Mouse (Mus musculus): Measurements from ENCODE around the gene Casq1. TPM values are rescaled to one million over a fixed set of nuclear protein-coding genes. Genes with fewer than 3 reads are reported as not detected.
"Not testable (repeated sequence)": the region's sequence is repeated elsewhere in the genome, so short reads cannot be mapped to it uniquely, and the experiment has no call there.

The Casq1 gene
- polyA plus RNA-seq (2015; fragmentation: Nextera tagmentation; extraction: Ambion mirVana): 18.0 and 55.9 TPM in 2 replicates

DNA sequence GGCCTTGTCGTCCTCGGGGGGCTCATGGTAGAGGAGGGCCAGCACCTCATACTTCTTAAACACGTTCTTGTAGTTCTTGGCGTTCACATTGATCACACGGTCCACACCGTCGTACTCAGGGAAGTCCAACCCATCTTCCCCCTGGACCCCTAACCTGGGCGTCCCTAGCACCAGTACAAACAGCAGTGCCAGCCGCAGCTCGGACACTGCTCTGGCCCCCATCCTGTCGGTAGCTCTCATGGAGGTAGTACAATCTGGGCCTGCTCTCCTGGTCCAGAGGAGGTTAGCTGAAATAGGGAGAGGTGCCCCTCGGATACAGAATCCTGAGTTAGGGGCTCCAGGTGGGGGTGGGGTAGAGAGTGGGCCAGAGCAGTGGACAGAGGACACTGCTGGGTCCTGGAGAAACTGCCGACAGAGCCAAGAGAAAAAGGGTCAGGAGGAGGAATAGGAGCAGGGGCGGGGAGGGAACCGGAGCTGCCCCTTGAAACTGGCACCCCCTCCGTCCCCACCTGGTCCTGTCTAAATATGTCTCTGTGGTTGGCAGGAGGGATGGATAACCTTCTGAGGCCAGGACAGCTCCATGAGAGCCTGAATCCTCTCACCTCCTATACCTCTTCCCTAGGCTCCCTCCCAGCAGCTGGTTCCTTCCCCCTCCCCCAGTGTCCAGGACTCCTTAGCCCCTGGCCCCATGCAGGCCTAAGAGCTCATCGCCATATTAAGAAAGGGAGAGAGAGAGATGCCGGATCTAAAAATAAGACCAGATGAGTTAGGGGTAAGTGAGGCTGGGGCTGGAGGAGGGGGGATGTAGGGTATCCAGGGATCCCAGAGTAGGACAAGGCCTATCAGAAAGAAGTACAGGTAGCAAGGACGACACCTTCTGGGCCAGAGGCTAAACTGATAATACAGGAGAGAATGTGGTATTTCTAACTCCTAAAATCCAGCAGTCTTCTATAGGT lies at the start of gene Casq1:
Gene Casq1 (minus strand): TSS at position 418 of the 956 bp plus-strand sequence.
- H3K4me1 ChIP-seq: peaks cover 54% of the 10 kb centered on the region
- ATAC-seq (ENCODE audit: insufficient number of reproducible peaks, low FRiP score, low TSS enrichment, low read depth): 0 out of 2 replicates have a peak, but pooled peaks have one; percentile 4
- H3K4me2 ChIP-seq: no peak within 1 kb of the TSS
- no peak within 1 kb of the TSS for H3K9ac ChIP-seq
- H3K27me3 ChIP-seq: no peaks in the 10 kb centered on the region
- H3K4me3 ChIP-seq: no peak within 1 kb of the TSS
- WGBS: 72% methylated on average over 19 of the region's 19 CpGs
- H3K9me3 ChIP-seq: no peaks in the 10 kb centered on the region
- H3K36me3 ChIP-seq: no peaks in the 10 kb centered on the region
- H3K27ac ChIP-seq: peak within 1 kb of the TSS; percentile 87

DNA sequence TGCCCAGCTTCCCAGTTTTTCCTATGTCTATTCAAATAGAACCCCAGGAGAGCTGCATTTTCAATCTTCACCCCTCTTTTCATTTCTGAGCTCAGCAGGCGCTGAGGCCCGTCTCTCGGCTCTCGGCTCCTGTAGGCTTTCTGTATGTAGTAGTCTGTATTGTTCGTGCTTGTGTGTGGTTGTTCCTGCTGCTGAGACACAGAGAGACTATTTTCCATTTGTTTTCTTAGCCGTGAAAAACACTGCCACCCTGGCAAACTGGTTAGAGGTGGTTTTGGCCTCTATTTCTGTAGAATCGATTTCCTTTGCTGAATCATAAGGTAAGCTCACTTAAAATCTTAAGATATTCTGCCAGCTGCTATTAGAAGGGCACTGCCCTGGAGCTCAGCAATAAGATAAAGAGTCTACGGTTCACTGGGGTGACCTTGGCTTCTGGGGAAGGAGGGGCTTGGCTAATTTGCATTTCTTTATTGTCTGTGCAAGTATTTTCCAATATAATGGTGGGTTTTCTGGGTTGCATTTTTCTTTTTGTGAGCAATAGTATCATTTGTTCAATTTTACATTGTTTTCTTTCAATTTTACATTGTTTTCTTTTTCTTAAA lies 41.9 kb upstream of the Casq1 start, which contains the start of gene Igsf8:
Gene Igsf8 (plus strand): TSS at position 165 of the 602 bp plus-strand sequence.
- Histone ChIP-seq H3K4me3 (no peak within 1 kb of the TSS), H3K36me3 (no peaks in the 10 kb centered on the region), H3K4me1 (no peaks in the 10 kb centered on the region), H3K27me3 (no peaks in the 10 kb centered on the region), H3K9me3 (no peaks in the 10 kb centered on the region), H3K27ac (no peak within 1 kb of the TSS), H3K9ac (no peak within 1 kb of the TSS), H3K4me2 (no peak within 1 kb of the TSS)
- WGBS: 64% methylated on average over 8 of the region's 8 CpGs
- ATAC-seq (ENCODE audit: insufficient number of reproducible peaks, low FRiP score, low TSS enrichment, low read depth): no peak

DNA sequence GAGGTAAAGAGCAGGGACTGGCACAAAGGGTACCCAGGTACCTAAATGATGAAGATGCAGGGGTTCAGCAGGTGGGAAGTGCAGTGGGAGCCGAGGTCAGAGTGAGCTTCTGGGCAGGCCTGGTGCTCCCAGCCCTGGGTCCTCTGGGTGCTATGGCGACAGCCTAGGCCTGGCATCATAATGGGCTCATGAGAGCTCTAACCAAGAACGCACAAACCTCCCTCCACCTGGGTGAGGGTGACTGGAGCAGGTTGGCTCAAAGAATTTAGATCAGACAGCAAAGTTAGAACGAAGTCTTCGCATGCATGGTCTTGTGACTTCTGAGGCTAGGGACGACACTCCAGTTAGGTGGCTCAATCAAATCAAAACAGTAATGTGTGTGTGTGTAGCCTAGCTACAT lies 38.6 kb upstream of the Casq1 start, which contains the start of gene Atp1a4:
Gene Atp1a4 (minus strand): TSS at position 101 of the 400 bp plus-strand sequence.
- no peaks in the 10 kb centered on the region for H3K36me3 ChIP-seq
- WGBS: 81% methylated on average over 6 of the region's 6 CpGs
- ATAC-seq (ENCODE audit: insufficient number of reproducible peaks, low FRiP score, low TSS enrichment, low read depth): no peak

DNA sequence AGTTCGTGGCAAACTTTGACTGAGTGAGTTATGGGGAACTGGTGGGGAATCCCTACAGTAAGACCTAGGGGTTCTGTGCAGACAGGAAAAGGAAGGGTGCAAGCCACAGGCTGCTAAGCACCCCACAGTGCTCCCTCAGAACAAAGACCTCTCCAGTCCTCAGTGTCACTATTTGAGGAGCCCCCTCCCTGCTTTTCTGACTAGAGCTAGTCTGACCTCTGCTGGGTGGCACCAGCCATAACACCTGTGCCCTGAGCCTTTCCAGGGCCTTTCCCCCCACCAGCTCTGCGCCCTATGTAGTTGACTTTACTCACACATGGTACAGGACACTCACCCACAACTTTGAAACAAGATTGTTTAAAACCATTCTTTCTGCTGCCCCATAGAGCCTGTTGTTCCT lies 28.0 kb upstream of the Casq1 start:
- no peaks in the 10 kb centered on the region for H3K36me3 ChIP-seq
- 35% methylated on average over 2 of the region's 2 CpGs for WGBS
- no peak overlapping the region for H3K27ac ChIP-seq
- no peak for ATAC-seq (ENCODE audit: insufficient number of reproducible peaks, low FRiP score, low TSS enrichment, low read depth)
- H3K4me3 ChIP-seq: no peak overlapping the region
- H3K9me3 ChIP-seq: no peaks in the 10 kb centered on the region
- no peak overlapping the region for H3K9ac ChIP-seq
- peaks cover 16% of the 10 kb centered on the region; the same call in 1 of the 2 replicates for H3K27me3 ChIP-seq
- H3K4me1 ChIP-seq: peaks cover 9% of the 10 kb centered on the region
- H3K4me2 ChIP-seq: no peak overlapping the region

More for the DNA sequence above, 38.6 kb upstream of the Casq1 start, which contains the start of gene Atp1a4:
- H3K4me3 ChIP-seq: no peak within 1 kb of the TSS
- H3K27ac ChIP-seq: no peak within 1 kb of the TSS
- H3K27me3 ChIP-seq: no peaks in the 10 kb centered on the region
- no peaks in the 10 kb centered on the region for H3K9me3 ChIP-seq
- no peak within 1 kb of the TSS for H3K4me2 ChIP-seq
- no peak within 1 kb of the TSS for H3K9ac ChIP-seq
- no peaks in the 10 kb centered on the region for H3K4me1 ChIP-seq

DNA sequence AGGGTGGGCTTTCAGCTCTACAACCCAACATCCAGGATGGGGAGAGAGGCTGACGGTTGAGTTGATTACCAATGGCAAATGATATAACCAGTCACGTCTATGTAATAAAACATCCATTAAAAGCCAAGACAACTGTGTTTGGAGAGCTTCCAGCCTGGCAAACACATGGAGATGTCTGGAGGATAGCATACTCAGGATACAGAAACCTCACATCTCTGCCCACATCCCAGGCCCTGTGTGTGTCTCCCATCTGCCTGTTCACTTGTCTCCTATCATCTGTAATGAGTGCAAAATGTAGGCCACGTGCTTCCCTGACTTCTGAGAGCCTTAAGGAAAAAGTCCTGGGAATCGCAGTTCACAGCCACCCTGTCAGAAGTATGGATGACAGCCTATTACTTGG lies 27.5 kb upstream of the Casq1 start:
- no peaks in the 10 kb centered on the region for H3K9me3 ChIP-seq
- no peak overlapping the region for H3K9ac ChIP-seq
- peaks cover 9% of the 10 kb centered on the region for H3K4me1 ChIP-seq
- H3K4me3 ChIP-seq: no peak overlapping the region
- H3K27ac ChIP-seq: no peak overlapping the region
- H3K36me3 ChIP-seq: no peaks in the 10 kb centered on the region
- H3K4me2 ChIP-seq: no peak overlapping the region
- H3K27me3 ChIP-seq: peaks cover 16% of the 10 kb centered on the region; the same call in 1 of the 2 replicates
- no peak for ATAC-seq (ENCODE audit: insufficient number of reproducible peaks, low FRiP score, low TSS enrichment, low read depth)
- WGBS: 58% methylated on average over 4 of the region's 4 CpGs

DNA sequence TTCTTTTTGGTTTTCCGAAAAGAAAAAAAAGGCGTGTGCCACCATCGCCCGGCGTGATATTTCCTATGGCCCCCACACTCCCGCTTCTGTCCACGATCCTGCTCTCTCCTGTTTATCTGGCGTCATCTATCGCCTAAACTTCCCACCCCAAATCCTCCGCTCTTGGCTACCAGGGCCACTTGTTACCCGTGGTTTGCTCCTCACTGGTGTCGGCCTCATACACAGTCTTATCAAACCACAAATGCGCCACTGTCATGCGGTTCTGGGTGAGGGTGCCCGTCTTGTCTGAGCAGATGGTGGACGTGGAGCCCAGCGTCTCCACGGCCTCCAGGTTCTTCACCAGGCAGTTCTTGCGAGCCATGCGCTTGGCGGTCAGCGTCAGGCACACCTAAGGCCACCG lies 25.0 kb upstream of the Casq1 start:
- not testable (repeated sequence) for H3K9ac ChIP-seq; H3K9me3 ChIP-seq; H3K27ac ChIP-seq; H3K4me3 ChIP-seq; H3K4me1 ChIP-seq; H3K36me3 ChIP-seq; ATAC-seq (ENCODE audit: insufficient number of reproducible peaks, low FRiP score, low TSS enrichment, low read depth)
- 43% methylated on average over 23 of the region's 23 CpGs for WGBS
- Histone ChIP-seq H3K27me3 (peaks cover 16% of the 10 kb centered on the region; the same call in 1 of the 2 replicates), H3K4me2 (0 out of 2 replicates have a peak overlapping the region, but pooled peaks have one; percentile 8)

DNA sequence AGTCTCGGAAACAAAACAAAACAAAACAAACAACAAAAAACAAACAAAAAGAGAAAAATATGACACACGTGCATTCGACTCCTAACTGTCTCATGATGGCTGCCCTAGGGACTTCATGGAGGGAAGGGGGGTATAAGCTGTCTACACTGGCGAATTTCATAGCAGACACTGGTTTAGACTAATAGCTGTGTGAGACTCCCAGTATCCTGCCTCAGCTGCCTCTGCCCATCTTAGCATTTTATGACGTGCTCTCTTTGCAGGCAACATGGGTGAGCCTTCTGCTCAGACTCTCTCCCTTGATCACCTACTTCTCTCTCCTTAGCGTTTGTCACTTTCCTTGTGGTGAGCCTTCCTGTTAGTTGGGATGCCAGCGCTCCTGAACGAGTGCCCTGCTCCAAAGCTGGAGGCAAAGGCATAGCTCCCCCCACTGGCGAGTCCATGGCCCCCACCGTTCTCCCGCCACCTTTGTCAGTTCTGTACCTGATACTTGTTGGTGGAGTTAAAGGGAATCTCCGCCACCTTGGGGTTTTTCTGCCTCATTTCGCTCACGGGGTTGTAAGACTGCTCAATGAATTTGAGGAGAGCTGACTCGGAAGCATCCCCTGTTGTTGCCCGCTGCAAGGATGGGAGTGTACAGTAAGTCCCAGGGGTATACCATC lies 24.0 kb upstream of the Casq1 start:
- Histone ChIP-seq H3K36me3 (no peaks in the 10 kb centered on the region), H3K27me3 (peaks cover 16% of the 10 kb centered on the region; the same call in 1 of the 2 replicates), H3K4me3 (no peak overlapping the region), H3K27ac (no peak overlapping the region), H3K4me1 (peaks cover 9% of the 10 kb centered on the region), H3K9me3 (no peaks in the 10 kb centered on the region), H3K4me2 (no peak overlapping the region), H3K9ac (no peak overlapping the region)
- ATAC-seq (ENCODE audit: insufficient number of reproducible peaks, low FRiP score, low TSS enrichment, low read depth): no peak
- 25% methylated on average over 16 of the region's 16 CpGs for WGBS

DNA sequence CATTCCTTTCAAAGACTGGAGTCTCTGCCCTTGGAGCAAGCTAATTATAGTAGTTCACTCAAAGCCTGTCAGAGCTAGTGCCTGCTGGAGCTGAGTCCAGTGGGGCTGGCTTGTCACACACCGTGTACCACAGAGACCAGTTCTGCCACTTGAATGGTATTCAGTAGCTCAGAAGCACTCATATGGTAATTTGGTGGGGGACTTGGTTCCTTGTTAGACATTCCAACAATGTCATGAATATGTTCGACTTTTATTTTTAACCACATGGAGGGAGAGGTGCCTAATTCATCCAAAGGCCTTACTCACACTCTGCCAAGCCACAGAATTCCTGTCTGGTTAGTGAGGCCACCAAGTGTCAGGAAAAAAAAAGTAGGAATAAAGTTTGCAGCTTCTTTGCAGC lies 22.7 kb upstream of the Casq1 start:
- no peaks in the 10 kb centered on the region for H3K36me3 ChIP-seq
- peak; percentile 70 for ATAC-seq (ENCODE audit: insufficient number of reproducible peaks, low FRiP score, low TSS enrichment, low read depth)
- no peak overlapping the region for H3K27ac ChIP-seq
- no peak overlapping the region for H3K9ac ChIP-seq
- no peak overlapping the region for H3K4me2 ChIP-seq
- H3K4me1 ChIP-seq: peaks cover 9% of the 10 kb centered on the region
- H3K27me3 ChIP-seq: peaks cover 16% of the 10 kb centered on the region; the same call in 1 of the 2 replicates
- 34% methylated on average over 2 of the region's 2 CpGs for WGBS
- no peak overlapping the region for H3K4me3 ChIP-seq
- H3K9me3 ChIP-seq: no peaks in the 10 kb centered on the region

DNA sequence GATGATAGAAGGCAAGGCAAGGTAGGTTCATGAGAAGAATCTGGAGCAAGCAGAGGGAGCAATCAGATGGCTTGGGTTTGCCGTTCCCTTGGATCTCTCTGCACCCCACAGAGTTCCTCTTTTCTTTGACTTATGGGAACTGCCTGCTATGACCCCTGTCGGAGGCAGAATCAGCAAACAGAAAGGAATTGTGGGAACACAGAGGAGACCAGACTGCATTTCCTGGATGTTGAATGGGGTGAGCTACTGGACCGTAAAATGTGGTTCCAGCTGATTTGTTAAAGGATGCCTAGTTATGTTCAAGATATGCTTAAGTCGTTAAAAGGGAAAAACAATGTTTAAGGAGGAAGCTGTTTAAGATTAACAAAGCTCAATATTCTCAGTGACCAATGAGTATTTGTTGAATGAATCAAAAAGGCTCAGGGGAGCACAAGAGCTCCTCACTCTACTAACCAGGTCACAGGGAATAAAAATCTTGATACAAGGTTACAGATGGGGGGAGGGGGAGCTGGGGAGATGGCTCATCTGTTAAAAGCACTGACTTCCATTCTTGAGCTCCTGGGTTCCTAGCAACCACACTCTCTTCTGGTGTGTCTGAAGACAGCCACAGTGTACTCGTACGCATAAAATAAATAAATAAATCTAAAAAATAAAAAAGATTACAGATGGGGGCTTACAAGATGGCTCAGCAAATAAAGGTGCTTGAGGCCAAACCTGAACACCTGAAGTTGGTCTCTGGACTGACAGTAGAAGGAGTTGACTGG lies 21.5 kb upstream of the Casq1 start:
- Histone ChIP-seq H3K9me3 (no peaks in the 10 kb centered on the region), H3K27me3 (peaks cover 16% of the 10 kb centered on the region; the same call in 1 of the 2 replicates), H3K4me3 (no peak overlapping the region), H3K27ac (no peak overlapping the region), H3K9ac (no peak overlapping the region), H3K36me3 (no peaks in the 10 kb centered on the region), H3K4me2 (no peak overlapping the region), H3K4me1 (peaks cover 9% of the 10 kb centered on the region)
- WGBS: 61% methylated on average over 6 of the region's 6 CpGs
- ATAC-seq (ENCODE audit: insufficient number of reproducible peaks, low FRiP score, low TSS enrichment, low read depth): no peak

DNA sequence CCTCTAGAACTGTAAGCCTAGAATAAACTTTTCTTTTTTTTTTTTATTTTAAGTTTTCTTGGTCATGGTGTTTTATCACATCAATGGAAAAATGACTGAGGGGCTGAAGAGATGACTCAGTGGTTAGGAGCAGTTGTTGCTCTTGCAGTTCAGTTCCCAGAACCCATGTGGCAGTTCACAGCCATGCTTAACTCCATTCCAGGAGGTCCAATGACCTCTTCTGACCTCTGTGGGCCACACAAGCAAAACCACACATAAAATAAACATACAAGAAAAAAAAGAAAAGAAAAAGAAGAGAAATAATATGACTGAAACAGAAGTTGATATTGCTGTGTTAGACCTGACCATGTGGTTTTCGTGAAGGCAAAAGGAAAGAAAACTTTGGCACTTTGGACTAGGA lies 9.5 kb upstream of the Casq1 start:
- ATAC-seq (ENCODE audit: insufficient number of reproducible peaks, low FRiP score, low TSS enrichment, low read depth): no peak
- Histone ChIP-seq H3K36me3 (no peaks in the 10 kb centered on the region), H3K4me3 (no peak overlapping the region), H3K4me2 (no peak overlapping the region), H3K9me3 (no peaks in the 10 kb centered on the region), H3K27ac (no peak overlapping the region), H3K27me3 (no peaks in the 10 kb centered on the region), H3K4me1 (no peaks in the 10 kb centered on the region), H3K9ac (no peak overlapping the region)
- 88% methylated on average over 1 of the region's 1 CpGs for WGBS

DNA sequence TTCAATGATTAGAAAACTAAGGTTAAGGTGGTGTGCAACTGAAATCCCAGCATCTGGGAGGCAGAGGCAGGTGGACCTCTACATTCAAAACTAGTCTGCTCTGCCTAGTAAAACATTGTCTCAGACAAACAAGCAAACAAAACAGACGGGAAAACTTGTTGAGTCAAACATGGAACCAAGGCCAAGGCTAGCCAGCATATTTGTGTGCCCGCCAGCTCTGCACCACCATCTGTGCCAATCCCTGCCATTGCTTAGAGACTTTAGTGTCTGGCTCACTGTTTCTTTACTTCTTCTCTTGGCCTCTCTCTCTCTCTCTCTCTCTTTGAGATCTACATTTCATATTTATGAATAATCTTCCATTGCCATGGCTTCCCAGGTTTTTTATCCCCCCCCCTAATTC lies 8.5 kb upstream of the Casq1 start:
- no peaks in the 10 kb centered on the region for H3K27me3 ChIP-seq
- H3K9me3 ChIP-seq: no peaks in the 10 kb centered on the region
- no peak overlapping the region for H3K9ac ChIP-seq
- no peak overlapping the region for H3K4me3 ChIP-seq
- no peak overlapping the region for H3K27ac ChIP-seq
- 83% methylated on average over 2 of the region's 2 CpGs for WGBS
- no peaks in the 10 kb centered on the region for H3K36me3 ChIP-seq
- ATAC-seq (ENCODE audit: insufficient number of reproducible peaks, low FRiP score, low TSS enrichment, low read depth): no peak
- no peaks in the 10 kb centered on the region for H3K4me1 ChIP-seq
- no peak overlapping the region for H3K4me2 ChIP-seq
